Mouse (Mus musculus) c-Kit-positive CD71-positive TER-119-negative erythroid progenitor cells, embryonic 14.5 days (primary cell): Measurements from ENCODE around the gene Dync2li1.

Source experiments
- DNase-seq: peaks from one replicate; pipeline ENCODE4 v3.0.0-alpha.2; 2013; ENCODE audit warnings: low read depth

Gene Dync2li1

GRCm38 (mm10) chr17:84611500-84611899, 14.8 kb upstream of the Dync2li1 start:
- no peak for DNase-seq

- no peak for DNase-seq
These were observed 14.3 kb upstream of the Dync2li1 start for GRCm38 (mm10) chr17:84611971-84612370.

GRCm38 (mm10) chr17:84615811-84616210, 10.5 kb upstream of the Dync2li1 start:
- DNase-seq = no peak

- no peak for DNase-seq
These were observed 9.7 kb upstream of the Dync2li1 start for GRCm38 (mm10) chr17:84616526-84617074.

GRCm38 (mm10) chr17:84617953-84618352, 8.3 kb upstream of the Dync2li1 start:
- no peak for DNase-seq

- no peak for DNase-seq
These were observed 7.2 kb upstream of the Dync2li1 start for GRCm38 (mm10) chr17:84619112-84619511.

- DNase-seq = no peak
These were observed 6.2 kb upstream of the Dync2li1 start for GRCm38 (mm10) chr17:84620076-84620475.

- DNase-seq = no peak
These were observed 5.7 kb upstream of the Dync2li1 start for GRCm38 (mm10) chr17:84620610-84621009.

GRCm38 (mm10) chr17:84621209-84621608, 5.1 kb upstream of the Dync2li1 start:
- no peak for DNase-seq

GRCm38 (mm10) chr17:84622028-84622427, 4.3 kb upstream of the Dync2li1 start:
- no peak for DNase-seq

GRCm38 (mm10) chr17:84622873-84623272, 3.4 kb upstream of the Dync2li1 start:
- no peak for DNase-seq

GRCm38 (mm10) chr17:84626857-84627305, 585 bp downstream of the Dync2li1 start:
- no peak for DNase-seq

- no peak for DNase-seq
These were observed 1.4 kb downstream of the Dync2li1 start for GRCm38 (mm10) chr17:84627721-84628120.

GRCm38 (mm10) chr17:84628611-84629010, 2.3 kb downstream of the Dync2li1 start:
- DNase-seq = no peak

GRCm38 (mm10) chr17:84631836-84632235, 5.5 kb downstream of the Dync2li1 start:
- DNase-seq = no peak

GRCm38 (mm10) chr17:84633443-84633842, 7.1 kb downstream of the Dync2li1 start:
- DNase-seq = no peak

- DNase-seq = no peak
These were observed 10.0 kb downstream of the Dync2li1 start for GRCm38 (mm10) chr17:84636328-84636727.

- DNase-seq = no peak
These were observed 11.7 kb downstream of the Dync2li1 start for GRCm38 (mm10) chr17:84637971-84638370.

- no peak for DNase-seq
These were observed 13.6 kb downstream of the Dync2li1 start for GRCm38 (mm10) chr17:84639796-84640378.

- DNase-seq = peak; percentile 23
These were observed 15.6 kb downstream of the Dync2li1 start for GRCm38 (mm10) chr17:84641893-84642292.

- DNase-seq = no peak
These were observed 16.0 kb downstream of the Dync2li1 start for GRCm38 (mm10) chr17:84642324-84642723.

GRCm38 (mm10) chr17:84644292-84645050, 18.2 kb downstream of the Dync2li1 start:
- DNase-seq = no peak

- DNase-seq = no peak
These were observed 18.8 kb downstream of the Dync2li1 start for GRCm38 (mm10) chr17:84645119-84645518.
